Mouse (Mus musculus) thymus, adult 2 months (tissue): Measurements from ENCODE around the gene Abcb8. TPM values are rescaled to one million over a fixed set of nuclear protein-coding genes. Genes with fewer than 3 reads are reported as not detected.

ENCODE experiments used
- DNase-seq: peaks from one replicate; pipeline ENCODE4 v3.0.0; 2021
- H3K27ac ChIP-seq: fragments of 200-500 bp; 2 replicates; pipeline ENCODE4 v1.5.1; 2012; ENCODE audit warnings: low read length, control low read depth; ENCODE audit not compliant: control insufficient read depth, insufficient read depth
- H3K27me3 ChIP-seq: fragments of 200-500 bp; 2 replicates; pipeline ENCODE4 v1.6.1; 2012; ENCODE audit warnings: mild to moderate bottlenecking, low read length, moderate library complexity, mixed read lengths; ENCODE audit not compliant: control insufficient read depth, insufficient read depth
- H3K36me3 ChIP-seq: fragments of 200-500 bp; 2 replicates; pipeline ENCODE4 v1.6.1; 2012; ENCODE audit warnings: mild to moderate bottlenecking, low read length, moderate library complexity; ENCODE audit not compliant: control insufficient read depth, insufficient read depth
- H3K4me1 ChIP-seq: fragments of 200-500 bp; replicated peaks from 2 replicates; pipeline ENCODE4 v1.6.1; 2012; ENCODE audit warnings: low read length; ENCODE audit not compliant: control insufficient read depth, insufficient read depth
- H3K4me3 ChIP-seq: fragments of 200-500 bp; 2 replicates; pipeline ENCODE4 v1.5.1; 2012; ENCODE audit warnings: mild to moderate bottlenecking, low read length, control low read depth, moderate library complexity; ENCODE audit not compliant: control insufficient read depth, insufficient read depth
- CTCF ChIP-seq: fragments of 200-500 bp; IDR thresholded peaks from 2 replicates; pipeline ENCODE4 v1.5.1; 2012; ENCODE audit warnings: mild to moderate bottlenecking, control low read depth, low read length, moderate library complexity, borderline replicate concordance; ENCODE audit not compliant: control insufficient read depth, poor library complexity, insufficient read depth; ENCODE audit errors: extremely low read depth
- POLR2A ChIP-seq: fragments of 200-500 bp; IDR thresholded peaks from 2 replicates; pipeline ENCODE4 v1.6.1; 2012; ENCODE audit warnings: mild to moderate bottlenecking, low read length, control low read depth, moderate library complexity; ENCODE audit not compliant: control insufficient read depth, poor library complexity, insufficient read depth; ENCODE audit errors: extremely low read depth
- WGBS: fragments of 180-500 bp; shearing (Covaris S2); methylation state at CpG from one replicate; pipeline ENCODE4 v1.1.7; 2018; 5-methylcytosine and 5-hydroxymethylcytosine counted together
- polyA plus RNA-seq: library from polyadenylated mRNA; depleted of rRNA; stranded (reverse); fragments of >200 nt; gene quantifications from 2 replicates; pipeline ENCODE4 v1.2.3, GENCODE M21; 2012

The Abcb8 gene
- polyA plus RNA-seq, 1 experiment, result 78.2 TPM

DNA sequence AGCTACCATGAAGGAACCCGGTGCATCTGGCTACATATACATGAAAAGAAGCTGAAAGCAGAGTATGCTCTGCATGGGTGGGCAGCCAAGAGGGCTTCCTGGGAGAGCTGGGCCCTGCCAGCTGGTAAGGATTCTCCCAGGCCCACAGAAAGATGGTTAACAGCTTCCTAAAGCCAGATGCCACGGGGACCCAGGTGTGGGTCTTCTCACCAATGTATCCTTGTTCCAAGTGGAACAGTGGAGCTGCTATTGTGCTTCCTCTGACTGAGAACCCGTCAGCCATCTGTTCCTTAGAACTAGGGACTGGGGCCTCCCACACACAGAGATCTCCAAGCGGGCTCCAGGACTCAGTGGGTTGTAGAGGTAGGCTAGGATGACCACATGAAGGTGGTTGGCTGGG, 36.7 kb upstream of the Abcb8 start:
- Histone ChIP-seq H3K36me3 (no peaks in the 10 kb centered on the region), H3K27ac (no peak overlapping the region), H3K4me3 (no peak overlapping the region), H3K4me1 (peaks cover 23% of the 10 kb centered on the region), H3K27me3 (no peaks in the 10 kb centered on the region)
- TF ChIP-seq CTCF, result no peak
- no peak for TF ChIP-seq POLR2A
- DNase-seq, result no peak
- WGBS, result 55% methylated on average over 4 of the region's 4 CpGs

DNA sequence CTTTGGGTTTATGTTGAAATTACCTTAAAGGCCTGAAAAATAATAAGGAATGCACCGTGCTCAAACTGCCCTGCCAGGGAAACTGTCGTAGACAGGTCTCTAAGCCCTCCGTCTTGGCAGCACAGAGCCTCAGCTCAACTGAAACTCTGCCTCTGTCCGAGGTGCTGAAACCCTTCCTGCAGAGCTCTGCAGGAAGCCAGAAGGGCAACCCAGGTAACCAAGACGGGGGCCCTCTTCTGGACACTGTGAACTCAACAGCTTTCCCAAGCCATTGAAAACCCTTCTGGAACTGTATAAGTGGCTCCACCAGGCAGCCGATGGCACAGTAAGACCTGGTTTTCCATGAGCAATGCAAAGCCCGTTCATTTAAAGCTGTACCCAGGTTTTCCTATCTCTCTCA, 36.0 kb upstream of the Abcb8 start:
- Histone ChIP-seq H3K4me1 (peaks cover 16% of the 10 kb centered on the region), H3K4me3 (no peak overlapping the region), H3K27me3 (no peaks in the 10 kb centered on the region), H3K36me3 (no peaks in the 10 kb centered on the region), H3K27ac (no peak overlapping the region)
- peak; percentile 85 for DNase-seq
- 11% methylated on average over 7 of the region's 7 CpGs for WGBS
- TF ChIP-seq POLR2A, result no peak
- peak; percentile 83; the same call in 1 of the 2 replicates for TF ChIP-seq CTCF

DNA sequence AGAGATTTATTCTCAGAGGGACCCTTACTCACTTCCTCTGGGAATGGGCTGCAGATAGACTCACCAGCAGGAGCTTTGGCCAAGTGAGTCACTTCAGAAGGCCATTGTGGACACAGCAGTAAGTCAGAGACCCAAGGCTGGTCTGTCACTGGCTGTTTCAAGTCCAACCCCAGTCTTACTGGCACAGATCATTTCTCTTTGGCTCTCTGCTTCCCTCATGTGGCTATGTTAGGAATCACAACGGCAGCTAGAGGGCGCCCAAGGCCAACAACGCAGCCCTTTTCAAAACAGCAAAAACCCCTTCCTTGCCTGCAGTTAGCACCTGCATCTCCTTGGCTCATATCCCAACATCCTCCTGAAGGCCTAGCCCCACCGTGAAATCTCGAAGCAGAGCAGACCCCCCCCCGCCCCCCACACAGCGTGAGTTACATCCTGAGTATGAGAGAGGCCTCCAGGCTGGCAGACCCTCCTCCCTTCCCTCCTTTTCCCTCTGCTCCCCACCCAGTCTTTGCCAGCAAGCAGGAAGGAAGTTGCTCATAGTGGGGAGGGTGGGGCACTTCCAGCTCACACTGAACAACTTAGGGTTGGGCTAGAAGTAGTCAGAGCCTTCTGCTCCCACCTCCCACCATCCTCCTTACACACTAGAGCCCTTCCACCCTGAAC, 32.5 kb upstream of the Abcb8 start:
- Histone ChIP-seq H3K27ac (peak overlapping the region; percentile 47; the same call in 1 of the 2 replicates), H3K4me1 (peaks cover 9% of the 10 kb centered on the region), H3K4me3 (peak overlapping the region; percentile 21; the same call in 1 of the 2 replicates), H3K27me3 (no peaks in the 10 kb centered on the region), H3K36me3 (no peaks in the 10 kb centered on the region)
- TF ChIP-seq CTCF, result peak; percentile 68; the same call in 1 of the 2 replicates
- TF ChIP-seq POLR2A, result no peak
- 0% methylated on average over 7 of the region's 7 CpGs for WGBS
- DNase-seq, result peak; percentile 91

DNA sequence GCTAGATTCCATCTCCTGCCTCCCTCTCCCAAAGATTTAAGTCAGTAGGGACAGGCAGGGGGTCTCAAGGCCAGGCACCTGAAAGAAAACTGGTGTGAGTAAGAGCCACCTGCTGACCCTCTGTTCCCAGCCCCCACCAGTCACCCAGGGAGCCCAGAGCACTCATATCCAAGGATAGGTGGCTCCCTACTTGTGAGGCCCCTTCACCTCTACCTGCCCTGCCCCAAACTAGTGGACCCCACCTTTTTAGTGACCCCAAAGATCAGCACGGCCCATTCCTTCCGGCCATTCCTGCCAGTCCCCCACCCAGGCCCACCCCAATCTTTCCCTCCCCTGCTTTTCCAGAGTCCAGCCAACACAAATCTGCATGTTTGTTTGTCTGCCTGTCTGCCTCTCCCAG, 30.0 kb upstream of the Abcb8 start:
- TF ChIP-seq CTCF (no peak), POLR2A (no peak)
- H3K36me3 ChIP-seq, result no peaks in the 10 kb centered on the region
- DNase-seq, result no peak
- H3K4me1 ChIP-seq, result peaks cover 9% of the 10 kb centered on the region
- H3K27me3 ChIP-seq, result no peaks in the 10 kb centered on the region
- WGBS, result 90% methylated on average over 2 of the region's 2 CpGs
- H3K27ac ChIP-seq, result no peak overlapping the region
- no peak overlapping the region for H3K4me3 ChIP-seq

DNA sequence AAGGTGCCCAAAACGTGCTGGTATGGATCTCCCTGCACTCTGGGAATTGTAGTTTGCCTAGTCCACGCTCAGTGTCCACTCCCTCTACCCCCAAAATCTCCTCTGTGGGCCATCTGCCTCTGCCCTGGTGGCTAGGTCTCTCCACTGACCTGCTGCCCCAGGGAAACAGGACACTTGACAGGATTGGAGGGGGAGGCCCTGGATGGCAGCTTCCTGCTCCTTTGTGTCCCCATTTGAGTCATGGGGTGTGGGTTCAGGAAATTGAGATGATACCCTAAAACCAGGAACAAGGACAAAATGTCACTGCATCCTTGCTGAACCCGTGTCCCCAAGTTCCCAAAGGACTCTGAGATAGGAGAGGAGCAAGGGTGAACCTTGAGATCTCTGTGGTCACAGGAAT, 29.4 kb upstream of the Abcb8 start:
- DNase-seq, result no peak
- Histone ChIP-seq H3K27me3 (no peaks in the 10 kb centered on the region), H3K4me3 (no peak overlapping the region), H3K4me1 (peaks cover 9% of the 10 kb centered on the region), H3K27ac (no peak overlapping the region), H3K36me3 (no peaks in the 10 kb centered on the region)
- 84% methylated on average over 3 of the region's 3 CpGs for WGBS
- no peak for TF ChIP-seq POLR2A
- TF ChIP-seq CTCF, result no peak

DNA sequence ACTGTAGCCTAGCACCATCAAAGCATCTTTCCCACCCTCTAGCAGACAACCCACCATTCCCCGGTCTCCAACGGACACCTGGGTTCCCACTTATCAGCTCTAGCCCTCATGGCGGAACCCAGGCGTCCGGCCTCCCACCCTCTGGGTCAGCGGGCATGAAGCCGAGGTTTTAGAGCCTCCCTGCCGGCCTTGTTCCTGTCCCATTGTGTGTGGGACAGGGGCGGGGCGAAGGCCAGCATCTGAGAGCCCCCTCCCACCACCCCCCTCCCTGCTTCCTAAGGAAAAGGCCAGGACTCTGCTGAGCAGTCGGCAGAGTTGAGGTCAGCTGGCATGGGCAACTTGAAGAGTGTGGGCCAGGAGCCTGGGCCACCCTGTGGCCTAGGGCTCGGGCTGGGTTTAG, 29.0 kb upstream of the Abcb8 start, which contains the start of gene Nos3:
Gene Nos3 (plus strand): TSS at position 303 of the 400 bp plus-strand sequence.
- H3K36me3 ChIP-seq, result no peaks in the 10 kb centered on the region
- no peak for DNase-seq
- 94% methylated on average over 12 of the region's 12 CpGs for WGBS
- no peak within 1 kb of the TSS for H3K27ac ChIP-seq
- no peaks in the 10 kb centered on the region for H3K27me3 ChIP-seq
- H3K4me3 ChIP-seq, result no peak within 1 kb of the TSS
- H3K4me1 ChIP-seq, result peaks cover 9% of the 10 kb centered on the region
- no peak for TF ChIP-seq CTCF
- no peak for TF ChIP-seq POLR2A
